Mouse (Mus musculus): ENCODE measurements around the gene St6galnac1. TPM values are rescaled to one million over a fixed set of nuclear protein-coding genes. Genes with fewer than 3 reads are reported as not detected.

St6galnac1 gene
- total RNA-seq (2023), result not detected in 2 replicates

GRCm38 (mm10) chr11:116775407-116775806, at the start of gene St6galnac1:
TSS of gene St6galnac1 (minus strand) at chr11:116775507.

Other genes with a start within 250 kb of the St6galnac1 start
- gene Sphk1, start 244.6 kb downstream of the St6galnac1 start, total RNA-seq (2023), result 0.73 and 1.8 TPM in 2 replicates
- 5.5 and 7.6 TPM in 2 replicates for gene Ube2o, start 194.1 kb downstream of the St6galnac1 start, total RNA-seq (2023)
- not detected in 2 replicates for gene Aanat, start 189.1 kb downstream of the St6galnac1 start, total RNA-seq (2023)
- gene Rhbdf2, start 148.5 kb downstream of the St6galnac1 start, total RNA-seq (2023), result 118 and 155 TPM in 2 replicates
- not detected in 2 replicates for gene Prcd, start 122.0 kb downstream of the St6galnac1 start, total RNA-seq (2023)
- not detected in 2 replicates for gene Cygb, start 121.2 kb downstream of the St6galnac1 start, total RNA-seq (2023)
- gene Mxra7, start 52.5 kb upstream of the St6galnac1 start, total RNA-seq (2023), result 0.27 and 3.3 TPM in 2 replicates
- 13.7 and 19.2 TPM in 2 replicates for gene Mettl23, start 67.8 kb upstream of the St6galnac1 start, total RNA-seq (2023)
- 97.1 and 108 TPM in 2 replicates for gene Jmjd6, start 67.9 kb upstream of the St6galnac1 start, total RNA-seq (2023)
- gene Mfsd11, start 76.9 kb upstream of the St6galnac1 start, total RNA-seq (2023), result 16.7 and 22.0 TPM in 2 replicates
- gene Srsf2, start 77.6 kb upstream of the St6galnac1 start, total RNA-seq (2023), result 267 and 287 TPM in 2 replicates
- not detected in 2 replicates for gene Mgat5b, start 143.4 kb upstream of the St6galnac1 start, total RNA-seq (2023)